Mouse (Mus musculus): Measurements from ENCODE around the gene Phyh. TPM values are rescaled to one million over a fixed set of nuclear protein-coding genes. Genes with fewer than 3 reads are reported as not detected.

Phyh gene
- total RNA-seq, 2 experiments from 2014 or later: 58.8 to 63.2 TPM

GRCm38 (mm10) chr2:4985000-4985399 lies 66.2 kb downstream of the Phyh start:
- intact Hi-C loops (cut with DNase I): no loop called here
- no peak for DNase-seq (ENCODE audit: extremely low spot score in 1 of 2, low spot score in 2 of 2)

DNA sequence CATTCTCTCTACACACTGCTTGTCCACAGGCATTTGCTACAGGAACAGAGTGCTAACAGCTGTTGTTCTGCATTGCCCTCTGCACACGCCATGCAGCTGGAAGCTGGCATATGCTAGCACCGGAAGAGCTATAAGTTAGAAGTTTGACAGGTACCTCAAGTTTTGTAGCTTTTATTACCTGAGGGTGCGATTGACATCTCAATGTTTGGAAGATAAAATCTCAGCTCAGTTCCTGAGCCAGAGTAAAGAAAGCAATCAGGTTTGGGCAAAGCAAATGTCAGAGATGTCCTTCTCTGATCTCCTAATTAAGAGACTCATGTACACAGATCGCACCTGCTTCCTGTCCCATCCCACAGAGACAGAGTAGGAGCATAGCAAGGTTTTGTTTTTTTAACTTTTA lies 68.0 kb downstream of the Phyh start:
- no peak for DNase-seq (ENCODE audit: extremely low spot score in 1 of 2, low spot score in 2 of 2)
- intact Hi-C loops (cut with DNase I): no loop called here

DNA sequence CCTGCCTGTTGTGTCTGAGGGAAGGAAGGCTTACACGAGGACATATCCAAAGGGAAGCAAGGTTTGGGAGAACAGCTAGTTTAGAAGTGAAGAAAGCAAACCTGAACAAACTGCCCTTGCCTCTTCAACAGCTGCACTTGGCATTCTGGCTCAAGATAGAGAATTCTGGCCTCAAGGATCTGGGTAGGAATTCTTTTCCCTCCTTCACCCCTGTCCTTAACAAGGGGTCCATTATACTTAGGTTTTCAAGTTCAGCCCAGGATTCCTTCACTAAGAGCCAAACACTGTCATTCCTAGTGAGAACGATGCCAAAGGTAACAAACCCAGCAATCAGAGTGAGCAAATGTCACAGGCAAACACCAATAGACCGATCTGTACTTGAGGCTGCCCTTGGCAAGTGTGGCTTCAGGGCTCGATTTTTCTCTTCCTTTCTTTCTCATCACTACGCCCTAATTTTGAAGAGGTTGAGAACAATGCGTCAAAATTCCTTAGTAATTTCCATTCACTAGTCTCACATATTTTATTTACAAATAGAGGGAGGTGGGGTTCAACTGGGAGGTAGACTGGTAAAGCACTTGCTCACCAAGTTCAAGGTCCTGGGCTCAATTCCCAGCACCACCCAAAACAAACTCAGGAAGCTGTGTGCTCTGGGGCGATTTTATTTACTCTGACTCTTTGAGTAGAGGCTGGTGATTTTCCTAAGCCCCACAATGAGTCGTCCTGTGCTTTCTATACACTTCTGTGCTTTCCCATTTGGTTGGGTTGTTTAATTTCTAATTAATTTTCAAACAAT lies 68.8 kb downstream of the Phyh start:
- DNase-seq (ENCODE audit: extremely low spot score in 1 of 2, low spot score in 2 of 2): no peak
- intact Hi-C loops (cut with DNase I): no loop called here

Other genes with a start within 250 kb of the Phyh start
- 1 to 10 TPM; 2.6 to 2.9 TPM for gene Bend7, start 201.2 kb upstream of the Phyh start, total RNA-seq (2021)
- gene Sephs1, start 37.5 kb upstream of the Phyh start, total RNA-seq (2021): 10 to 100 TPM; 39.7 to 46.5 TPM
- gene Ucma, start 57.1 kb downstream of the Phyh start, total RNA-seq (2021): 1 to 10 TPM; 2.3 to 2.6 TPM
- gene Mcm10, start 93.8 kb downstream of the Phyh start, total RNA-seq (2021): 1 to 10 TPM; 2.6 to 2.9 TPM
- 10 to 100 TPM; 20.1 to 20.7 TPM for gene Optn, start 145.0 kb downstream of the Phyh start, total RNA-seq (2021)
- gene Ccdc3, start 218.8 kb downstream of the Phyh start, total RNA-seq (2021): 10 to 100 TPM; 10.2 to 11.9 TPM

All from left cerebral cortex, postnatal 10 days (tissue).